10 mouse cellular contexts compared by ENCODE assay signal in the genomic region with DNA sequence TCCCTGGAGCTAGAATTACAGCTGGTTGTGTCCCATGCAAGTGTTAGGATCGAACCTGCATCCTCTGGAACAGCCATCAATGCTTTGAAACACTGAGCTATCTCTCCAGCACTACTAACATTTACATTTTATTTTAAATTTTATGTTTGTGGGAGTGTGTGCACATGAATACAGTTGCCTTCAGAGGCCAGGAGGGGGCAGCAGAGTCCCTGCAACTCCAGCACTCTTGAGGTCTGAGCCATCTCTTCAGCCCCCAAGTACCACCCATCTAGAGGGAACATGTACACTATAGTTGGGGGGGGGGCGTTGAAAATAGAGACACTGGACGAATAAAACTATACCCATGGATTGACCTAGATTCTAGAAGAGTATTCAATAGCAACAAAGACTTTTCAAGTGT. TPM values are rescaled to one million over a fixed set of nuclear protein-coding genes. Genes with fewer than 3 reads are reported as not detected.
A peak's percentile ranks its signal among the peaks of the same experiment; 100 is the strongest.
DNase-seq lines count a peak whose midpoint lies in the region; ATAC-seq and TF ChIP-seq lines count a peak whose summit lies in the region.
"Had no signal": no experiment of that assay in that cellular context is flagged by ENCODE, and none has a peak within 500 bp of the region (broad histone marks: within the 10 kb centered on the region; RNA-seq: fewer than 3 reads in every experiment).

No protein-coding gene starts in this region.

- H3K9me3 ChIP-seq in midbrain, postnatal 0 days (ENCODE audit: low read length): no peaks in the 10 kb centered on the region
- H3K9me3 ChIP-seq in midbrain, embryonic 15.5 days: no peaks in the 10 kb centered on the region
- H3K9me3 ChIP-seq in intestine, embryonic 14.5 days (ENCODE audit: control insufficient read depth, low read length): no peaks in the 10 kb centered on the region
- H3K9me3 ChIP-seq: heart, embryonic 13.5 days; neural tube, embryonic 12.5 days had no signal

- no peak overlapping the region for H3K4me3 ChIP-seq in midbrain, postnatal 0 days (ENCODE audit: low read depth, low read length)
- H3K4me3 ChIP-seq in midbrain, embryonic 15.5 days: no peak overlapping the region
- H3K4me3 ChIP-seq in intestine, embryonic 14.5 days (ENCODE audit: low read depth, low read length): no peak overlapping the region
- H3K4me3 ChIP-seq: heart, embryonic 13.5 days; neural tube, embryonic 12.5 days had no signal

- H3K4me2 ChIP-seq in midbrain, postnatal 0 days (ENCODE audit: low read depth, low read length, poor library complexity, severe bottlenecking): no peak overlapping the region
- H3K4me2 ChIP-seq in midbrain, embryonic 15.5 days: no peak overlapping the region
- H3K4me2 ChIP-seq in intestine, embryonic 14.5 days (ENCODE audit: low read length): no peak overlapping the region
- H3K4me2 ChIP-seq: heart, embryonic 13.5 days; neural tube, embryonic 12.5 days had no signal

- peak; percentile 19 to 55 for DNase-seq in cerebellum, postnatal 14 days
- DNase-seq in cerebellum, adult 8-10 months: no peak
- DNase-seq in midbrain, postnatal 0 days (ENCODE audit: low spot score): no peak
- DNase-seq in brain, embryonic 14.5 days (ENCODE audit: low read depth): peak; percentile 14
- DNase-seq in intestine, embryonic 14.5 days (ENCODE audit: low spot score): peak; percentile 56
- DNase-seq in right cerebral cortex, adult 2 months (ENCODE audit: low spot score in 2 of 2): no peak

- WGBS in midbrain, postnatal 0 days: 70% methylated on average over 3 of the region's 3 CpGs
- 76% methylated on average over 3 of the region's 3 CpGs for WGBS in midbrain, embryonic 15.5 days
- 62% methylated on average over 3 of the region's 3 CpGs for WGBS in intestine, embryonic 14.5 days

- no peak overlapping the region for H3K9ac ChIP-seq in midbrain, postnatal 0 days (replicated peaks; ENCODE audit: low read length, poor library complexity, severe bottlenecking)
- no peak overlapping the region for H3K9ac ChIP-seq in midbrain, embryonic 15.5 days
- no peak overlapping the region for H3K9ac ChIP-seq in intestine, embryonic 14.5 days (ENCODE audit: low read length)
- H3K9ac ChIP-seq: heart, embryonic 13.5 days; neural tube, embryonic 12.5 days had no signal

- H3K27ac ChIP-seq in midbrain, postnatal 0 days (ENCODE audit: low read depth, low read length): no peak overlapping the region
- H3K27ac ChIP-seq in midbrain, embryonic 15.5 days: no peak overlapping the region
- 0 out of 2 replicates have a peak overlapping the region, but pooled peaks have one; percentile 44 for H3K27ac ChIP-seq in intestine, embryonic 14.5 days (ENCODE audit: low read depth)
- H3K27ac ChIP-seq: neural tube, embryonic 12.5 days had no signal

- no peak for TF ChIP-seq POLR2A in brain, embryonic 14.5 days (IDR thresholded peaks at IDR 0.05; ENCODE audit: borderline replicate concordance, extremely low read depth, insufficient read depth, insufficient read length, poor library complexity, severe bottlenecking)

- TF ChIP-seq CTCF in midbrain, postnatal 0 days (IDR thresholded peaks at IDR 0.05): peak; percentile 61
- peak; percentile 56; the same call in 1 of the 2 replicates for TF ChIP-seq CTCF in brain, embryonic 14.5 days (IDR thresholded peaks at IDR 0.05; ENCODE audit: borderline replicate concordance, extremely low read depth, insufficient read depth, insufficient read length)

- ATAC-seq in midbrain, postnatal 0 days (ENCODE audit: low FRiP score): no peak
- ATAC-seq in midbrain, embryonic 15.5 days (replicated peaks): no peak
- no peak for ATAC-seq in intestine, embryonic 14.5 days (replicated peaks; ENCODE audit: low FRiP score, low TSS enrichment, low read depth)
- peak; percentile 82 for ATAC-seq in megakaryocyte, adult 5-6 weeks (ENCODE audit: poor library complexity, severe bottlenecking)

- H3K27me3 ChIP-seq in midbrain, postnatal 0 days (ENCODE audit: insufficient read depth, low read length): no peaks in the 10 kb centered on the region
- H3K27me3 ChIP-seq in midbrain, embryonic 15.5 days (replicated peaks): no peaks in the 10 kb centered on the region
- H3K27me3 ChIP-seq in intestine, embryonic 14.5 days (replicated peaks; ENCODE audit: control insufficient read depth, insufficient read depth, low read length): no peaks in the 10 kb centered on the region
- H3K27me3 ChIP-seq: heart, embryonic 13.5 days; neural tube, embryonic 12.5 days had no signal

- no peaks in the 10 kb centered on the region for H3K36me3 ChIP-seq in midbrain, postnatal 0 days (ENCODE audit: insufficient read depth, low read length)
- no peaks in the 10 kb centered on the region for H3K36me3 ChIP-seq in midbrain, embryonic 15.5 days (replicated peaks)
- no peaks in the 10 kb centered on the region for H3K36me3 ChIP-seq in intestine, embryonic 14.5 days (ENCODE audit: control insufficient read depth, insufficient read depth, low read length)
- H3K36me3 ChIP-seq: heart, embryonic 13.5 days; neural tube, embryonic 12.5 days had no signal

- no peaks in the 10 kb centered on the region for H3K4me1 ChIP-seq in midbrain, postnatal 0 days (ENCODE audit: insufficient read depth, low read length)
- no peaks in the 10 kb centered on the region for H3K4me1 ChIP-seq in midbrain, embryonic 15.5 days
- H3K4me1 ChIP-seq in intestine, embryonic 14.5 days (replicated peaks; ENCODE audit: control insufficient read depth, insufficient read depth, low read length): no peaks in the 10 kb centered on the region
- H3K4me1 ChIP-seq: neural tube, embryonic 12.5 days had no signal

RNA-seq across cellular contexts. Expression of a gene that starts 37.3 kb away (rescaled TPM):
- total RNA-seq in midbrain, postnatal 0 days (2014; rRNA removed): 0.85 and 1.4 TPM in 2 replicates
- 0.31 and 0.34 TPM in 2 replicates for polyA plus RNA-seq in midbrain, postnatal 0 days (2015; fragmentation: Nextera tagmentation; extraction: Ambion mirVana)
- polyA plus RNA-seq in midbrain, embryonic 15.5 days (2015; fragmentation: Nextera tagmentation; extraction: Ambion mirVana): 0.33 and 0.44 TPM in 2 replicates
- polyA plus RNA-seq in brain, embryonic 14.5 days (2012; rRNA removed): 0.13 and 0.27 TPM in 2 replicates
- 9.7 and 10.5 TPM in 2 replicates for polyA plus RNA-seq in intestine, embryonic 14.5 days (2014; fragmentation: Nextera tagmentation; extraction: Ambion mirVana)
- 0.09 and 0.14 TPM in 2 replicates for total RNA-seq in megakaryocyte, adult 5-6 weeks (2015)
- total RNA-seq in megakaryocyte, adult 5-6 weeks (2017): 0.04 and 0.15 TPM in 2 replicates

RNA-seq across cellular contexts. Expression of a gene that starts 45.5 kb away (rescaled TPM):
- 6.1 and 6.7 TPM in 2 replicates for total RNA-seq in midbrain, postnatal 0 days (2014; rRNA removed)
- 6.2 and 6.3 TPM in 2 replicates for polyA plus RNA-seq in midbrain, postnatal 0 days (2015; fragmentation: Nextera tagmentation; extraction: Ambion mirVana)
- polyA plus RNA-seq in midbrain, embryonic 15.5 days (2015; fragmentation: Nextera tagmentation; extraction: Ambion mirVana): 5.9 and 6.6 TPM in 2 replicates
- 3.3 and 3.7 TPM in 2 replicates for polyA plus RNA-seq in brain, embryonic 14.5 days (2012; rRNA removed)
- 5.8 and 6.2 TPM in 2 replicates for polyA plus RNA-seq in intestine, embryonic 14.5 days (2014; fragmentation: Nextera tagmentation; extraction: Ambion mirVana)
- total RNA-seq in megakaryocyte, adult 5-6 weeks (2015): 2.1 and 4.2 TPM in 2 replicates
- 2.5 and 3.0 TPM in 2 replicates for total RNA-seq in megakaryocyte, adult 5-6 weeks (2017)

Comparison
In these comparisons a context has a peak if more than half of its experiments do, and no peak if none do; other contexts are left out.
1. DNase-seq: peak in cerebellum, postnatal 14 days (2 of 2), brain, embryonic 14.5 days (single experiment) and intestine, embryonic 14.5 days (single experiment); none in cerebellum, adult 8-10 months (single experiment), midbrain, postnatal 0 days (single experiment) and right cerebral cortex, adult 2 months (0 of 2).